Mouse (Mus musculus): Measurements from ENCODE around the gene Cacnb2. TPM values are rescaled to one million over a fixed set of nuclear protein-coding genes. Genes with fewer than 3 reads are reported as not detected.

Gene Cacnb2
- polyA plus RNA-seq, 1 experiment from 2014 or later = 1.6 TPM

DNA sequence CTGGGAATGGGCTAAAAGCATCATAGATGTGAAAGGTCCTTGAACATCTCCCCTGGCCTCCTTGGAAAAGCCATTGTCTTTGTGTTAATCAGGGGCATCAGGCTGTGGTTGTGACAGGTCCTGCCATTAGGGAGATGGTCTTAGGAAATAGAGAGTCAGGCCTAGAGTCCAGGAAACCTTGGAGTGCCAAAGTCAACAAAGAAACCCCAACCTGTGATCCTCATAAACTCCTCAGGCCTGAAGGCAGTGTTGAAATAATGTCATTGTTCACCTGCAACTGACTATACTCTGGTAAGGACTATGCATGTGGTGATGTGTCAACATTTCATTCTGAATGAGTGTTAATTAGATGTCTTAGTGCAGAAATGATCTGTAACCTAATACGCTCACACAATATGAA, 255.4 kb downstream of the Cacnb2 start:
- Histone ChIP-seq H3K36me3 (no peaks in the 10 kb centered on the region), H3K27me3 (replicated peaks) (no peaks in the 10 kb centered on the region), H3K4me1 (replicated peaks) (no peaks in the 10 kb centered on the region), H3K9me3 (no peaks in the 10 kb centered on the region), H3K4me3 (replicated peaks) (no peak overlapping the region), H3K4me2 (replicated peaks) (no peak overlapping the region), H3K9ac (no peak overlapping the region), H3K27ac (no peak overlapping the region)
- 92% methylated on average over 1 of the region's 1 CpGs for WGBS
- ATAC-seq = no peak

DNA sequence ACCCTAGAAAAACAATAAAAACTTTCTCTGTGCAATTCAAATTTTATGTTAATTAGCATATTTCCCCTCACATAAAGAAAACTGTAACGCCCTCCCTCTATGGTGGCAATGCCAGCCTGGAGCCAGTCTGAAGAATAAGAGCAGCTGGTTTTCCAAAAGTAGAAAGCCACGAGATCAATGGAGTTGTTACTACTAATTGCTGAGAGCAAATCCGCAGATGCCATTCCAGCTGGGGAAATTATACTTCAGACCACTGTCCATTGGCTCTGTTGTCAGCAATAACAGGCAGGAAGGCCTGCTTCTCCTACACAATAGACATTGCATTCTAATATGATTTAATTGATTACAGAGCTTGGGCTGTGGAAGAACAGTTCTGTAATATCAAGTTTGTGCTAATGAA, 257.5 kb downstream of the Cacnb2 start:
- H3K4me1 ChIP-seq (replicated peaks) = no peaks in the 10 kb centered on the region
- no peak overlapping the region for H3K4me2 ChIP-seq (replicated peaks)
- H3K9me3 ChIP-seq = no peaks in the 10 kb centered on the region
- WGBS = 85% methylated on average over 3 of the region's 3 CpGs
- H3K27ac ChIP-seq = no peak overlapping the region
- no peak overlapping the region for H3K9ac ChIP-seq
- no peaks in the 10 kb centered on the region for H3K36me3 ChIP-seq
- ATAC-seq = no peak
- H3K4me3 ChIP-seq (replicated peaks) = no peak overlapping the region
- no peaks in the 10 kb centered on the region for H3K27me3 ChIP-seq (replicated peaks)

DNA sequence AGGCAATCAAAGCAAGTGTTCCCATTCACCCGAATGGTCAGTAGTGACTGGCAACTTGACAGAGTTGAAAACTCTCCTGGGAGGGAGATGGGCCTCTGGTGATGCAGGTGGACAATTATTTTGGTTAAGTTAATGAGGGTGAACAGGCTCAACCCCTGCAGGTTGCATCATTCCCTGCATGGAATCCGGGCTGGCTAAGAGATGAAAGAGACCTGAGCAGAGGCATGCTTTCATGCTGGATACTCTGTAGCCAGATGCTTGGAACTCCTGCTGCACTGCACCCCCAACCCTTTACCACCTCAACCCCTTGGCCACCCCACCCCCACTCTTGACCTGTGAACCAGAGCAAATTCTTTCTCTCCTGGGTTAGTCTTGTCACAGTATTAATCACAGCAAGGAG, 258.7 kb downstream of the Cacnb2 start:
- Histone ChIP-seq H3K27me3 (replicated peaks) (no peaks in the 10 kb centered on the region), H3K4me1 (replicated peaks) (no peaks in the 10 kb centered on the region), H3K4me2 (replicated peaks) (no peak overlapping the region), H3K36me3 (no peaks in the 10 kb centered on the region), H3K9ac (no peak overlapping the region), H3K27ac (no peak overlapping the region), H3K4me3 (replicated peaks) (no peak overlapping the region), H3K9me3 (no peaks in the 10 kb centered on the region)
- 40% methylated on average over 2 of the region's 2 CpGs for WGBS
- ATAC-seq = no peak

DNA sequence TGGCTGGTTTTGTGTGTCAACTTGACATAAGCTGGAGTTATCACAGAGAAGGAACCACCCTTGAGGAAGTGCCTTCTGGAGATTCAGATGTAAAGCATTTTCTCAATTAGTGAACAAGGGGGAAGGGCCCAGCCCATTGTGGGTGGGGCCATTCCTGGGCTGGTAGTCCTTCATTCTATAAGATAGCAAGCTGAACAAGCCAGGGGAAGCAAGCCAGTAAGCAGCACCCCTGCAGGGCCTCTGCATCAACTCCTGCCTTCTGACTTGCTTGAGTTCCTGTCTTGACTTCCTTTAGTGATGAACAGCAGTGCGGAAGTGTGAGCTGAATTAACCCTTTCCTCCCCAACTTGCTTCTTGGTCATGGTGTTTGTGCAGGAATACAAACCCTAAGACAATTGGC, 260.1 kb downstream of the Cacnb2 start:
- no peak overlapping the region for H3K27ac ChIP-seq
- no peaks in the 10 kb centered on the region for H3K36me3 ChIP-seq
- H3K9me3 ChIP-seq = no peaks in the 10 kb centered on the region
- no peaks in the 10 kb centered on the region for H3K27me3 ChIP-seq (replicated peaks)
- no peak overlapping the region for H3K4me2 ChIP-seq (replicated peaks)
- no peak overlapping the region for H3K9ac ChIP-seq
- H3K4me3 ChIP-seq (replicated peaks) = no peak overlapping the region
- no peak for ATAC-seq
- WGBS = 31% methylated on average over 1 of the region's 1 CpGs
- no peaks in the 10 kb centered on the region for H3K4me1 ChIP-seq (replicated peaks)

DNA sequence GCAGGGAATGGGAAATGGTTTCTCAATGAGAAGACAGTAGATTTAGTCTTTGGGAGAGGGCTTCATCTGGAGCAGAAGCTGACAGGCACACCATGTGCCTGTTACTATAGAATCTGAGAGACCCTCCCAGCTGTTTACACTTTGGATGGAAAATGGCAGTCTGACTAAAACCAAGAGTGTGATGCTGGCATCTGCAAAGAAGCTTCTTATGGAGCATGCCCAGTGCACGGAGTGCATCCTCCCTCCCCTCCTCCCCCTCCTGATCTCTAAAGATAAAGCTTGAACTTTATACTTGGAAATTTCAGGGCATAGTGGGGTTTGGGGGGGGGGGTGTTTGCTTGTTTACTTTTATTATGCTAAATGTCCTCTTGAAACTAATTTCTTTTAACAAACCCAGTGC, 270.2 kb downstream of the Cacnb2 start:
- ATAC-seq = no peak
- Histone ChIP-seq H3K4me3 (replicated peaks) (no peak overlapping the region), H3K9ac (no peak overlapping the region), H3K4me2 (replicated peaks) (no peak overlapping the region), H3K27me3 (replicated peaks) (no peaks in the 10 kb centered on the region), H3K27ac (no peak overlapping the region), H3K36me3 (no peaks in the 10 kb centered on the region), H3K9me3 (no peaks in the 10 kb centered on the region), H3K4me1 (replicated peaks) (0 out of 2 replicates have a peak, but pooled peaks cover 3% of the 10 kb centered on the region)
- WGBS = 40% methylated on average over 1 of the region's 1 CpGs

DNA sequence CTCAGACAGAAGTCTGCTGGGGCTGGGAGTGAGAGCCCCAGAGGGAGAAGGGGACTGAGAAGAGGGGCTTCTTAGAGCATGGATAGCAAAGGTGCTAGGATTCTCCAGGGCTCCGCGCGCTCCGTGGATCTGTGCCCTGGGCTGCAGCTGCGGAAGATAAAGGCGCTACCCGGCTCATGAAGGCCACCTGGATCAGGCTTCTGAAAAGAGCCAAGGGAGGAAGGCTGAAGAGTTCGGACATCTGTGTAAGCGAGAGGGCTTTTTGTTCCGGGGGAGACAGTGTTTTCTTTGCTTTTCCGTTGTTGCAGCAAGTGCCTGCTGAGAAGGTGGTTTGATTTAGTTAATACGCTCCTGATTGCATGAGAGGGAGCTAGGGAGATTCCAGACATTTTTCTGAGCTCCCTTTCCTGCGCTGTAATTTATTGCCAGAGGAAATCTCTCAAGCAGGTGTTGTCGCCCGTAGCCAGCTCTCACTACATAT, 270.9 kb downstream of the Cacnb2 start:
- H3K9ac ChIP-seq = no peak overlapping the region
- H3K4me3 ChIP-seq (replicated peaks) = peak overlapping the region; percentile 17
- H3K36me3 ChIP-seq = no peaks in the 10 kb centered on the region
- no peak overlapping the region for H3K27ac ChIP-seq
- peak; percentile 66; the same call in 1 of the 2 replicates for ATAC-seq
- peak overlapping the region; percentile 59 for H3K4me2 ChIP-seq (replicated peaks)
- no peaks in the 10 kb centered on the region for H3K27me3 ChIP-seq (replicated peaks)
- H3K9me3 ChIP-seq = no peaks in the 10 kb centered on the region
- 0 out of 2 replicates have a peak, but pooled peaks cover 3% of the 10 kb centered on the region for H3K4me1 ChIP-seq (replicated peaks)
- 9% methylated on average over 15 of the region's 15 CpGs for WGBS

DNA sequence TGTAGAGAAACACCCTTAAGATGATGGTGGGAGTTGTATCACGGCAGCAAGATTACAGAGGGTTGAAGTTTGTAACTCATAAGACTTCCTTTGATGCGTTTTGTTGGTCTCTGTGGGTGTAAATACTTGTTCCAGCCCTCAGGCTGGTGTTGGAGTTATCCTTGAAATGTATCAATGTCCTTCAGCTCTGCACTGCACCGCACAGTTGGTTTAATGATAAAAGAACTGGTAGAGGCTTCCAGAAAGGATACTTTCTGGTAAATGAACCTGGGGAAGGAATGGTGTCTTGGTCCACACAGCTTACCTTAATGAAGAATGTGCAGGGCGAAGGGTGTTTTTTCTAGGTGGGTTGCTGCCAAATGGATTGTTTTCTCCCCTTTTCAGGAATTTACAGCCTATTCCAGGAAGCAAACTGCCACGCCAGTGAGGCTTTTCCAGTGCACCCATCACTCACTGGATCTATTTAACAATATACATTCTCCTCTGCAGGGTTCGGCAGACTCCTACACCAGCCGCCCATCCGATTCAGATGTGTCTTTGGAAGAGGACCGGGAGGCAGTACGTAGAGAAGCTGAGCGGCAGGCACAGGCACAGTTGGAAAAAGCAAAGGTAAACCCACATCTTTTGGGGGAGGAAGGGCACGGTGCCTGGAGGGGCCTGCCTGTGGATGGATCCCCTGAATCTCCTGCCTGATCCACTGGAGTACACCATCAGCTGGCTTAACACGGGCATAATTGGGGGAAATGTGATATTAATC, 271.6 kb downstream of the Cacnb2 start:
- no peak overlapping the region for H3K4me3 ChIP-seq (replicated peaks)
- H3K27ac ChIP-seq = no peak overlapping the region
- no peaks in the 10 kb centered on the region for H3K36me3 ChIP-seq
- ATAC-seq = no peak
- no peak overlapping the region for H3K9ac ChIP-seq
- 34% methylated on average over 13 of the region's 13 CpGs for WGBS
- H3K27me3 ChIP-seq (replicated peaks) = no peaks in the 10 kb centered on the region
- peak overlapping the region; percentile 59; the same call in 1 of the 2 replicates for H3K4me2 ChIP-seq (replicated peaks)
- 0 out of 2 replicates have a peak, but pooled peaks cover 3% of the 10 kb centered on the region for H3K4me1 ChIP-seq (replicated peaks)
- H3K9me3 ChIP-seq = no peaks in the 10 kb centered on the region

DNA sequence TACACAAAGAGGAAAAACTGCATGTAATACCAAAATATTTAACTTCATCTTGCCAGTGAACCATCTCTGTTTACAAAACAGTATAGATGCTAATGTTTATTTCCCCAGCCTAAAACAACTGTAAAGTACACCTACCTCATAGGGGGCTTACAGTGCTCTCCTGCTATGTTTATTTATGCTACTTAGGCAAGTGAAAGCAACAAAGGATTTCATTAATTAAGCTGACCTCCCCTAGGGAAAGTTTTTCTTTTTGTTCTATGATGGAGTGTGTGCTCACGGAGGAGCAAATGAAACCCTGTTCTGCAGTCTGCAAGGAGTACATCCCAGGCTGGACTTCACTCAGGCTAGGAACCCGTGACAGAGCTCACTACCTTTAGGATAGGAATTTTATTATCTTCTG, 272.2 kb downstream of the Cacnb2 start:
- no peaks in the 10 kb centered on the region for H3K36me3 ChIP-seq
- 0 out of 2 replicates have a peak, but pooled peaks cover 3% of the 10 kb centered on the region for H3K4me1 ChIP-seq (replicated peaks)
- H3K27ac ChIP-seq = no peak overlapping the region
- no peak overlapping the region for H3K9ac ChIP-seq
- no peak for ATAC-seq
- no peaks in the 10 kb centered on the region for H3K27me3 ChIP-seq (replicated peaks)
- no peak overlapping the region for H3K4me2 ChIP-seq (replicated peaks)
- WGBS = 47% methylated on average over 2 of the region's 2 CpGs
- H3K4me3 ChIP-seq (replicated peaks) = no peak overlapping the region
- H3K9me3 ChIP-seq = no peaks in the 10 kb centered on the region

DNA sequence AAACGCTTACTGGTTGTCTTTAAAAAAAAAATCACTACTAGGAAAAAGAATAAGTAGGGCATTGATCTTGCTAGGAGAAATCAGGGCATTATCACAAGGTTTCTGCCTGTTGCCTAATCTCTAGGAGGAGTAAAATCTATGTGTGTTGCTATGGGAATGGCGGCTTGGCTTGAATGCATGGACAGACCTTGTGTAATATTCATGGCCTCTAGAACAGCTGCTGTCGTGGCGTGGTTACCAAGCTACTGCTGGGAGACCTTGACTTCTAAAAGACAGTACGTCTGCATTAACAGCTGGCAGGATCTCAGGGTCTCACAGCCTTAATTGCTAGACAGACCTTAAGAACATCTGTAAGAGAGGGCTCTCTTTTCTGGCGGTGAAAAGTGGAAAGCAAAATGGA, 272.7 kb downstream of the Cacnb2 start:
- H3K4me1 ChIP-seq (replicated peaks) = 0 out of 2 replicates have a peak, but pooled peaks cover 3% of the 10 kb centered on the region
- no peak overlapping the region for H3K9ac ChIP-seq
- no peak overlapping the region for H3K4me2 ChIP-seq (replicated peaks)
- H3K27ac ChIP-seq = no peak overlapping the region
- ATAC-seq = no peak
- H3K27me3 ChIP-seq (replicated peaks) = no peaks in the 10 kb centered on the region
- no peak overlapping the region for H3K4me3 ChIP-seq (replicated peaks)
- no peaks in the 10 kb centered on the region for H3K9me3 ChIP-seq
- no peaks in the 10 kb centered on the region for H3K36me3 ChIP-seq
- 65% methylated on average over 6 of the region's 6 CpGs for WGBS

DNA sequence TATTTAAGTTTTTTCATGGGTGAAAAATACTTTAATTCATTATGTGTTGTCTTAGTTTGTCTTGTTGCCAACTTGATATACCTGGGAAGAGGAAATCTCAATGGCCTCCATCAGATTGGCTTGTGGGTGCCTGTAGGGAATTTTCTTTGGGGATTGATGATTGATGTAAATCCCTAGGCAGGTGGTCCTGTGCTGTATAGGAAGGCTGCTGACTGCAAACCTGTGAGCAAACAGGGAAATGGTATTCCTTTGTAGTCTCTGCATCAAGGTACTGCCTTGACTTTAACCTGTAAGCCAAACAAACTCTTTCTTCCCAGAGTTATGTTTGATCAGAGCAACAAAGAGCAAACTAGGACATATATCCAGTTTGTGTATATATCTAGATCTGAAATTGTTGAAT, 276.1 kb downstream of the Cacnb2 start:
- no peaks in the 10 kb centered on the region for H3K36me3 ChIP-seq
- H3K9me3 ChIP-seq = no peaks in the 10 kb centered on the region
- no peak overlapping the region for H3K4me3 ChIP-seq (replicated peaks)
- no peak overlapping the region for H3K9ac ChIP-seq
- no peaks in the 10 kb centered on the region for H3K27me3 ChIP-seq (replicated peaks)
- no peaks in the 10 kb centered on the region for H3K4me1 ChIP-seq (replicated peaks)
- no peak for ATAC-seq
- H3K27ac ChIP-seq = no peak overlapping the region
- H3K4me2 ChIP-seq (replicated peaks) = no peak overlapping the region

DNA sequence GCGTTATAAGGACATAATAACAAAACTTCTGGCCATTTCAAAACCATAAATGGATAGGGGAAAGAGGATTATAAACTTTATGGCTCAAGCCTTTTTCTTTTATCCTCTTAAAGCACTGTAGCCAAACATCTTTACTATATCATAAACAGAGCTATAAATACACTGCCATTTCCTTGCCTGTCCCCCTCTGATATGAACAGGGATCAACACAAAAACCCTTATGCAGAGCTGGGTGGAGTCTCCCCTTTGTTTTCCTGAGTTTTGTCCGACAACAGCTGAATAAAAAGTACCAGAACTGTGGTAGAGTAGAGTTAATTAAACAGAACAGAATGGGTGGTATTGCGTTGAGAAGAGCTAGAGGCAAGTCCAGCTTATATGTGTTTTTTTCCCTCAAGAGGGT, 280.6 kb downstream of the Cacnb2 start:
- no peaks in the 10 kb centered on the region for H3K36me3 ChIP-seq
- ATAC-seq = no peak
- no peaks in the 10 kb centered on the region for H3K9me3 ChIP-seq
- no peaks in the 10 kb centered on the region for H3K27me3 ChIP-seq (replicated peaks)
- H3K4me2 ChIP-seq (replicated peaks) = no peak overlapping the region
- WGBS = 58% methylated on average over 3 of the region's 3 CpGs
- H3K9ac ChIP-seq = no peak overlapping the region
- no peak overlapping the region for H3K27ac ChIP-seq
- no peak overlapping the region for H3K4me3 ChIP-seq (replicated peaks)
- H3K4me1 ChIP-seq (replicated peaks) = no peaks in the 10 kb centered on the region

DNA sequence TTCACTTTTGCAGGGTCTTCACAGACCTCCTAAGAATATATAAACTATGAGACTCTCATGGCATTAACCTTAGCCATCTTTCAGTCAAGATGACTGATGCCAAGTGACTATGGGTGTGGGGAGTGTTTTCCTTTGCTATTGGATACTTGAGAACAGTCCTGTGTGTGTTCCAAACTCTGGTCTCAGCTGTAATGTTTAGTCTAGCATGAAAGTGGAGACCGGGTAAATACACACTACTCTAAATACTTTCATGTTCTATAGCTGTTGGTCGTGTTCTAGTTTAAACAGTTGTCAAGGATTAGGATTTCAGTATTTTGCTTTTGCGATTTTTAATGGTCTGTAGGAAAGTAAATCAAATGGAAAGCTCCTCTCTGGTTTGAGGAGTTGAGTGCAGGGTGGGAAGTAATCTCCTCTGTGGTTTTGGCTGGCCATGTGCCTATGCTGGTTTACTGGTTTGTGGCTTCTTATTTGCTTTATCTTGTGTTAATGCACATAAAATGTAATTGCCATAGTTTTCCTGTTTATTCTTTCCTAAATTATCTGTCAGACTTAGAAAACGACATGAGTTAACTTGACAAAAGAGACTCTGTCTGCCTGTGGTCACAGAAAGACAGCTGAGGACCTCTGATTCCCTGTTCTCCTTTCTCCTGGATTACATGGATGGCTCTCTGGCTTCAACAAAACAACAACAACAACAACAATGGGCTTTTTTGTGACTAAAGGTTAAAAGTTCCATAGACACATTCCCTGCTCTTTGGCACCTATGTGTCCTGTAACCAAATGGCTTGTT, 285.7 kb downstream of the Cacnb2 start:
- Histone ChIP-seq H3K4me2 (replicated peaks) (no peak overlapping the region), H3K9ac (no peak overlapping the region), H3K4me3 (replicated peaks) (no peak overlapping the region), H3K4me1 (replicated peaks) (no peaks in the 10 kb centered on the region), H3K36me3 (no peaks in the 10 kb centered on the region), H3K27me3 (replicated peaks) (no peaks in the 10 kb centered on the region), H3K27ac (no peak overlapping the region), H3K9me3 (no peaks in the 10 kb centered on the region)
- ATAC-seq = peak; percentile 17; the same call in 1 of the 2 replicates
- WGBS = 24% methylated on average over 4 of the region's 4 CpGs
